In the genomic region with DNA sequence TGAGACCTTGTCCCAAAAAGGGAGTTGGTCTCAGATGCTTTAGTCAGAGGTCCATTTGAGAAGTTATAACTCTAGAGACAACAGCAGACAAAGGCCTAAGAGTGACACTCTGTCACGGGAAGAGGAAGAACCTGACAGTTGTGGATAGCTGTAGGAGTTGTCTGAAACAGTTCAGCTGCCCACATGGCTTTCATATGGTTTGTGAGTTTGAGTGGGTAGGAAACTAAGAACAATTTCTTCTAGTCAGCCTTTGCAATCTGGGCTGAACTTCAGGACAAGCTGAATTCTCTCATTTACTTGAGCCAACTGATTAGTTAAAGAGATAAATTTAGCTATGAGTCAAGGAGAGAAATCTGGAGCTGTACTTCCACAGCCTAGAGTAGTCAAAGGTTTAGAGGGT, we compare ENCODE assay signal across 4 mouse cellular contexts. TPM values are rescaled to one million over a fixed set of nuclear protein-coding genes. Genes with fewer than 3 reads are reported as not detected.
"Had no signal": no experiment of that assay in that cellular context is flagged by ENCODE, and none has a peak within 500 bp of the region (broad histone marks: within the 10 kb centered on the region; RNA-seq: fewer than 3 reads in every experiment).

No protein-coding gene starts in this region.

RNA-seq across cellular contexts. Expression of gene 9230113P08Rik, which starts 15.1 kb away (rescaled TPM):
- total RNA-seq: layer of hippocampus, postnatal 25 days; left cerebral cortex, postnatal 10 days; megakaryocyte, adult 5-6 weeks had no signal

RNA-seq across cellular contexts. Expression of gene 9230110F15Rik, which starts 49.2 kb away (rescaled TPM):
- total RNA-seq: layer of hippocampus, postnatal 25 days; left cerebral cortex, postnatal 10 days; left cerebral cortex, postnatal 4 days; megakaryocyte, adult 5-6 weeks had no signal
